Mouse (Mus musculus) ES-Bruce4 (cell line): ENCODE data around the gene Npm1. TPM values are rescaled to one million over a fixed set of nuclear protein-coding genes. Genes with fewer than 3 reads are reported as not detected.

Experiments
- H3K27ac ChIP-seq: 2 replicates; pipeline ENCODE4 v1.5.1; 2012; ENCODE audit warnings: low read length, inconsistent platforms; ENCODE audit not compliant: insufficient read depth
- H3K27me3 ChIP-seq: 2 replicates; pipeline ENCODE4 v1.6.1; 2012; ENCODE audit warnings: mild to moderate bottlenecking, low read length, inconsistent platforms; ENCODE audit not compliant: control insufficient read depth, poor library complexity, insufficient read depth, severe bottlenecking
- H3K36me3 ChIP-seq: 2 replicates; pipeline ENCODE4 v1.6.1; 2012; ENCODE audit warnings: inconsistent platforms, mild to moderate bottlenecking, low read length, moderate library complexity; ENCODE audit not compliant: control insufficient read depth, poor library complexity, insufficient read depth, severe bottlenecking
- H3K4me1 ChIP-seq: one replicate; pipeline ENCODE4 v1.8.1; 2011; ENCODE audit warnings: low read length; ENCODE audit not compliant: control insufficient read depth, insufficient read depth
- H3K4me3 ChIP-seq: 2 replicates; pipeline ENCODE4 v1.5.1; 2011; ENCODE audit warnings: low read depth, mild to moderate bottlenecking, low read length
- H3K9ac ChIP-seq: 2 replicates; pipeline ENCODE4 v1.6.1; 2012; ENCODE audit warnings: low read depth, mild to moderate bottlenecking, inconsistent platforms; ENCODE audit not compliant: poor library complexity, severe bottlenecking
- H3K9me3 ChIP-seq: replicated peaks from 2 replicates; pipeline ENCODE4 v1.6.1; 2012; ENCODE audit warnings: mild to moderate bottlenecking, low read length, inconsistent platforms; ENCODE audit not compliant: control insufficient read depth, poor library complexity, insufficient read depth, severe bottlenecking
- CTCF ChIP-seq: IDR thresholded peaks from one replicate; pipeline ENCODE4 v1.8.1; 2011; ENCODE audit warnings: low read depth, low read length
- EP300 ChIP-seq: IDR thresholded peaks from 2 replicates; pipeline ENCODE4 v1.6.1; 2011; ENCODE audit warnings: low read depth, low read length; ENCODE audit not compliant: insufficient read depth
- POLR2A ChIP-seq: IDR thresholded peaks from one replicate; pipeline ENCODE4 v1.8.1; 2011; ENCODE audit warnings: low read length; ENCODE audit not compliant: insufficient read depth
- polyA plus RNA-seq: library from polyadenylated mRNA; stranded (reverse); fragments of >200 nt; gene quantifications from 2 replicates; pipeline ENCODE4 v1.2.4, GENCODE M21; 2011; ENCODE audit warnings: low read depth; ENCODE audit not compliant: missing spikeins, insufficient read depth, insufficient read length

Npm1 gene
- polyA plus RNA-seq, 1 experiment: 5,189 TPM

- TF ChIP-seq EP300: no peak
- TF ChIP-seq POLR2A: no peak
- no peak for TF ChIP-seq CTCF
- Histone ChIP-seq H3K4me3 (no peak overlapping the region), H3K4me1 (no peaks in the 10 kb centered on the region), H3K27ac (no peak overlapping the region), H3K9ac (no peak overlapping the region), H3K27me3 (no peaks in the 10 kb centered on the region), H3K9me3 (no peaks in the 10 kb centered on the region), H3K36me3 (no peaks in the 10 kb centered on the region)
These were observed 59.6 kb downstream of the Npm1 start for GRCm38 (mm10) chr11:33103291-33103943.

Other genes with a start within 250 kb of the Npm1 start
- gene Fgf18, start 15.8 kb downstream of the Npm1 start, polyA plus RNA-seq: 0.82 and 1.4 TPM in 2 replicates
- 0.58 TPM in 1 of 2 replicates, not detected in the other for gene Tlx3, start 40.4 kb upstream of the Npm1 start, polyA plus RNA-seq
- 1.1 TPM in 1 of 2 replicates, not detected in the other for gene Gm12117, start 113.5 kb upstream of the Npm1 start, polyA plus RNA-seq